Mouse (Mus musculus) heart, postnatal 0 days (tissue): ENCODE results near the gene Rwdd3. TPM values are rescaled to one million over a fixed set of nuclear protein-coding genes. Genes with fewer than 3 reads are reported as not detected.

ENCODE experiments used
- ATAC-seq: fragments of 200-750 bp; cut with Nextera tagmentation; 2 replicates; pipeline ENCODE4 v1.8.0; 2017; ENCODE audit warnings: low read depth, moderate number of reproducible peaks, moderate library complexity; ENCODE audit not compliant: insufficient read depth
- DNase-seq: peaks from one replicate; pipeline ENCODE4 v3.0.0-alpha.2; 2016; ENCODE audit warnings: low spot score
- H3K27ac ChIP-seq: fragments of 300-500 bp; sonication (generic); 2 replicates; pipeline ENCODE4 v1.5.1; 2014; ENCODE audit warnings: low read depth, mild to moderate bottlenecking
- H3K27me3 ChIP-seq: fragments of 300-500 bp; sonication (generic); 2 replicates; pipeline ENCODE4 v1.6.1; 2014; ENCODE audit warnings: low read length, mixed read lengths; ENCODE audit not compliant: control insufficient read depth, insufficient read depth
- H3K36me3 ChIP-seq: fragments of 300-500 bp; sonication (generic); replicated peaks from 2 replicates; pipeline ENCODE4 v1.6.1; 2014; ENCODE audit warnings: low read length, mixed read lengths; ENCODE audit not compliant: control insufficient read depth, insufficient read depth
- H3K4me1 ChIP-seq: fragments of 300-500 bp; sonication (generic); 2 replicates; pipeline ENCODE4 v1.6.1; 2014; ENCODE audit warnings: antibody characterized with exemption; ENCODE audit not compliant: control insufficient read depth, insufficient read depth
- H3K4me2 ChIP-seq: fragments of 300-500 bp; sonication (generic); 2 replicates; pipeline ENCODE4 v1.6.1; 2014; ENCODE audit warnings: low read depth, mild to moderate bottlenecking, low read length, moderate library complexity
- H3K4me3 ChIP-seq: fragments of 300-500 bp; sonication (generic); 2 replicates; pipeline ENCODE4 v1.5.1; 2014; ENCODE audit warnings: low read depth, low read length
- H3K9ac ChIP-seq: fragments of 300-500 bp; sonication (generic); replicated peaks from 2 replicates; pipeline ENCODE4 v1.6.1; 2014; ENCODE audit warnings: low read depth, low read length, mixed read lengths
- H3K9me3 ChIP-seq: fragments of 300-500 bp; sonication (generic); replicated peaks from 2 replicates; pipeline ENCODE4 v1.6.1; 2016; ENCODE audit warnings: low read length; ENCODE audit not compliant: control insufficient read depth
- CTCF ChIP-seq: IDR thresholded peaks from 2 replicates; pipeline ENCODE4 v1.5.1; 2016; ENCODE audit warnings: antibody characterized with exemption, control low read depth, low read depth
- EP300 ChIP-seq: IDR thresholded peaks from 2 replicates; pipeline ENCODE4 v1.6.1; 2016; ENCODE audit warnings: antibody characterized with exemption, low read depth
- WGBS: fragments of 180-500 bp; shearing (Covaris S2); extraction: QIAGEN DNeasy Blood & Tissue Kit; methylation state at CpG from one replicate; pipeline ENCODE4 v1.1.7; 2014; 5-methylcytosine and 5-hydroxymethylcytosine counted together
- polyA plus RNA-seq: library from polyadenylated mRNA; unstranded; fragments of >200 nt; fragmentation: Nextera tagmentation; extraction: Ambion mirVana; gene quantifications from 2 replicates; pipeline ENCODE4 v1.2.1, GENCODE M21; 2015
- total RNA-seq: library from RNA; depleted of rRNA; stranded (reverse); fragments of >200 nt; gene quantifications from 2 replicates; pipeline ENCODE4 v1.2.3, GENCODE M21; 2014; ENCODE audit warnings: low replicate concordance

Gene Rwdd3
- total and polyA plus RNA-seq, 2 experiments from 2014 or later, result 4.8 TPM; not detected in 1

DNA sequence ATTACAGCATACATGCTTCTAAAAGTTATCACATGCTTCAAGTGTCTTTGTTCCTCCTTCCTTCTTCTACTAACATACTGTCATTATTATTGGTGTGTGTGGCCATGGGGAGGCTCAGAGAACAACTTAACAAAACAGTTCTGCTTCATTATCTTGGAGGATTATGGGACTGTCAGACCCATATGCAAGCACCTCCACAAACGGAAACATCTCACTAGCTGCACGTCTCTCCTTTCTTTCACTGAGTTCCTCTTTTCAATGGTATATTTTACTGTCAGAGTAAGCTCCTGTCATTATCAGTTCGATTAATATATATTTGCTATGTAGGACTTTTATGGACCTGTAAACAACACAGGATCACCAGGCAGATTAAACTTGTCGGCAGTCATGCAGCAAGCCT lies 11.1 kb downstream of the Rwdd3 start:
- Histone ChIP-seq H3K4me3 (no peak overlapping the region), H3K9me3 (no peaks in the 10 kb centered on the region), H3K36me3 (no peaks in the 10 kb centered on the region), H3K9ac (no peak overlapping the region), H3K27me3 (no peaks in the 10 kb centered on the region), H3K4me1 (no peaks in the 10 kb centered on the region), H3K27ac (no peak overlapping the region), H3K4me2 (no peak overlapping the region)
- DNase-seq (no peak), ATAC-seq (no peak)
- TF ChIP-seq EP300, result no peak
- TF ChIP-seq CTCF, result no peak
- 33% methylated on average over 4 of the region's 4 CpGs for WGBS

DNA sequence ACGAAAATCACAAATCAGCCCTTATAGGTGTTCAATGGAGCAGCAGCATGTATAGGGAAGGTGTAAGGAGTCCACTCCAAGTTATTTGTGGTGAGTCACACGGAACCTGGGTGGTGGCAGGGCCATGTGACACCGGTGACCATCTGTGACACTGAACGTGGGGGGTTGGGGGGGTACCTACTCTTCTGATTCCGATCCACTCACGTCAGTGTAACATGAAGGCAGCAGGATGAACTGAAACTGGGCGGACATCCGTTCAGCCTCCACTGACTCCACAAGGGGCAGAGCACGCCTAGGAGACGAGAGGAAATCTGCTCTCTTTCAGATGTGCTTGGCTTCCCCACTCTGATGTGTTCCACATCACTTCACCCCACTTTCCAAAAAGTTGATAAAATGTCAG lies 11.9 kb downstream of the Rwdd3 start:
- Histone ChIP-seq H3K4me3 (no peak overlapping the region), H3K36me3 (no peaks in the 10 kb centered on the region), H3K27ac (no peak overlapping the region), H3K4me1 (no peaks in the 10 kb centered on the region), H3K9me3 (no peaks in the 10 kb centered on the region), H3K4me2 (no peak overlapping the region), H3K9ac (no peak overlapping the region), H3K27me3 (no peaks in the 10 kb centered on the region)
- WGBS, result 69% methylated on average over 10 of the region's 10 CpGs
- no peak for ATAC-seq
- DNase-seq, result no peak
- TF ChIP-seq CTCF (no peak), EP300 (no peak)

DNA sequence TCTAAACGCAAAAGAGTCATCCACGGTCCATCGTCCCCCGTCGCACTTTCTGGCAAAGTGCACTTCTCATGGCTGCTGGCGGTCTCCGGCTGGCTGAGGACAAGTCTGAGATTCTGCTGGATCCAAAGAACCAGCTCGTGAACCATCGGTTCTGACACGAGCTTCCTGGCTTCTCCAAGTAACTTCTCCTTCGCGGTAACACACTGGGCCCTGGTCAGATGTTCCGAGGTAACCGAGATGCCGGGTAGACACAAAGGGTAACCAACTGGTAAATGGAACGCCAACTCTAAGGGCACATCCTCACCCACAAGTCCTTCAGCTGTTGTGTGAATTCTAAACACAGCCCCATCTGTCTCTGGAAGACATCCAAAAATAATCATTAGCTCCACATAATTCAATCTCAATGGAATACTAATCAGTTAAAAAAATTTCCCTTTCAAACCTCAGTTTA lies 12.6 kb downstream of the Rwdd3 start:
- no peaks in the 10 kb centered on the region for H3K9me3 ChIP-seq
- no peak overlapping the region for H3K4me2 ChIP-seq
- H3K4me1 ChIP-seq, result no peaks in the 10 kb centered on the region
- no peak overlapping the region for H3K9ac ChIP-seq
- WGBS, result 88% methylated on average over 16 of the region's 16 CpGs
- DNase-seq (no peak), ATAC-seq (no peak)
- no peaks in the 10 kb centered on the region for H3K36me3 ChIP-seq
- H3K27me3 ChIP-seq, result no peaks in the 10 kb centered on the region
- H3K4me3 ChIP-seq, result no peak overlapping the region
- H3K27ac ChIP-seq, result no peak overlapping the region
- no peak for TF ChIP-seq EP300

- Histone ChIP-seq H3K9ac (no peak overlapping the region), H3K4me1 (no peaks in the 10 kb centered on the region), H3K27me3 (no peaks in the 10 kb centered on the region), H3K36me3 (no peaks in the 10 kb centered on the region), H3K27ac (no peak overlapping the region), H3K4me2 (no peak overlapping the region), H3K9me3 (no peaks in the 10 kb centered on the region), H3K4me3 (no peak overlapping the region)
- ATAC-seq (no peak), DNase-seq (no peak)
- WGBS, result 77% methylated on average over 10 of the region's 10 CpGs
- TF ChIP-seq EP300 (no peak), CTCF (no peak)
Measured at GRCm38 (mm10) chr3:121157546-121158330, 13.8 kb downstream of the Rwdd3 start.

DNA sequence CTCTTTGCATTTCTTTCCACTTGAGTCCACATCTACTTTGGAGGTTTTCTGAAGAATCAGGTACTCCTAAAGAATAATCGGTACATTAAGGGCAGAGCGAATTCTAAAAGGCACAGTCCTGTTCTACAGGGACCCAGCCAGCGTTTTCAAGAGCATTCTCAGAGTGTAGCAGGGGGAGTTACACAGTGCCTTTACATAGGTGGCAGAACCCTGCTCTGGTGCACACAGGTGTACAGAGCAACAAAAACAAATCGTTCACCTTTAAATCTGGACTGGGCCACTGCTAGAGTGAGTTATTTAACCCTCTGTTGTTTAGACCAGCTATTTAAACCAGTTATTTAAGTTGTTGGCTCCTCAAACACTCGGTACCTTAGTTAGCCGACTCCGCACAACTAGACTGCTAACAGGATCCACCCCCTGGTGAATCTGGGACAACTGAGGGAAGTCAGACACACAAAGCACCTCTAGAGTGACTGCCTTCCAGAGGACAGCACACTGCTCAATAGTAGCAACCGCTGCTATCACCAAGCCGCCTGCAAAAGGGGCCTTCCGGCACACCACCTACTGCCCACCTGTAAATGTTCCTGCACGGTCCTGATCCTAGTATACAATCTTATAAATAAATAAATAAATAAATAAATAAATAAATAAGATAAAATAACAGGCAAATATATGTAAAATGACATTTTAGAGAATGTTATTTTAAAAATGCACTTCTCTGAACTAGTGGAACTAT lies 14.9 kb downstream of the Rwdd3 start:
- H3K27me3 ChIP-seq, result no peaks in the 10 kb centered on the region
- H3K4me3 ChIP-seq, result no peak overlapping the region
- no peak overlapping the region for H3K27ac ChIP-seq
- TF ChIP-seq EP300 (no peak), CTCF (no peak)
- H3K4me1 ChIP-seq, result no peaks in the 10 kb centered on the region
- H3K9ac ChIP-seq, result no peak overlapping the region
- H3K36me3 ChIP-seq, result no peaks in the 10 kb centered on the region
- ATAC-seq (no peak), DNase-seq (no peak)
- 78% methylated on average over 11 of the region's 11 CpGs for WGBS
- H3K4me2 ChIP-seq, result no peak overlapping the region
- no peaks in the 10 kb centered on the region for H3K9me3 ChIP-seq
